Mouse (Mus musculus) kidney, postnatal 4 days (tissue): Measurements from ENCODE around the gene Atp10a.
A peak's percentile ranks its signal among the peaks of the same experiment; 100 is the strongest.

Experiments used
- DNase-seq, 2 experiments: peaks; one replicate each; pipeline ENCODE4 v3.0.0; 2021; ENCODE audit warnings: mixed read lengths in 2 of 2

Atp10a gene

GRCm38 (mm10) chr7:58742009-58742408 is 86.0 kb downstream of the Atp10a start:
- DNase-seq = no peak

GRCm38 (mm10) chr7:58742648-58743047 is 86.7 kb downstream of the Atp10a start:
- no peak for DNase-seq

GRCm38 (mm10) chr7:58743362-58744320 is 87.7 kb downstream of the Atp10a start:
- no peak for DNase-seq

- no peak for DNase-seq
Measured at GRCm38 (mm10) chr7:58746817-58747216, 90.9 kb downstream of the Atp10a start.

GRCm38 (mm10) chr7:58749904-58750612 is 94.1 kb downstream of the Atp10a start:
- no peak for DNase-seq

GRCm38 (mm10) chr7:58752041-58752440 is 96.1 kb downstream of the Atp10a start:
- DNase-seq = peak in 1 of 2 experiments; percentile 27

- DNase-seq = no peak
Measured at GRCm38 (mm10) chr7:58754076-58754475, 98.1 kb downstream of the Atp10a start.

- DNase-seq = no peak
Measured at GRCm38 (mm10) chr7:58754536-58754935, 98.6 kb downstream of the Atp10a start.

GRCm38 (mm10) chr7:58755083-58755482 is 99.1 kb downstream of the Atp10a start:
- DNase-seq = no peak

GRCm38 (mm10) chr7:58755846-58756245 is 99.9 kb downstream of the Atp10a start:
- DNase-seq = no peak

- no peak for DNase-seq
Measured at GRCm38 (mm10) chr7:58757331-58757730, 101.4 kb downstream of the Atp10a start.

GRCm38 (mm10) chr7:58758396-58758795 is 102.4 kb downstream of the Atp10a start:
- no peak for DNase-seq

GRCm38 (mm10) chr7:58759265-58759664 is 103.3 kb downstream of the Atp10a start:
- no peak for DNase-seq

- peak in 1 of 2 experiments; percentile 16 for DNase-seq
Measured at GRCm38 (mm10) chr7:58767257-58767656, 111.3 kb downstream of the Atp10a start.

GRCm38 (mm10) chr7:58768253-58768652 is 112.3 kb downstream of the Atp10a start:
- DNase-seq = no peak

GRCm38 (mm10) chr7:58770254-58770653 is 114.3 kb downstream of the Atp10a start:
- DNase-seq = peak; percentile 37 to 57

- no peak for DNase-seq
Measured at GRCm38 (mm10) chr7:58772048-58772690, 116.2 kb downstream of the Atp10a start.

- no peak for DNase-seq
Measured at GRCm38 (mm10) chr7:58779146-58779545, 123.2 kb downstream of the Atp10a start.

GRCm38 (mm10) chr7:58786986-58787385 is 131.0 kb downstream of the Atp10a start:
- no peak for DNase-seq

GRCm38 (mm10) chr7:58787585-58787984 is 131.6 kb downstream of the Atp10a start:
- no peak for DNase-seq

- peak; percentile 14 to 35 for DNase-seq
Measured at GRCm38 (mm10) chr7:58788424-58789261, 132.7 kb downstream of the Atp10a start.

- DNase-seq = no peak
Measured at GRCm38 (mm10) chr7:58797281-58797680, 141.3 kb downstream of the Atp10a start.
